Mouse (Mus musculus) lung, adult 18-20 months (tissue): ENCODE measurements at regions not wholly inside any gene's neighbourhood (a gene's known extent, or its start where the extent isn't known, plus 50 kb on each side); places are given as distances from the start of the nearest gene placed in this dataset.

Experiments
- DNase-seq, 2 experiments: peaks; one replicate each; pipeline ENCODE4 v3.0.0; 2022; ENCODE audit warnings: mixed read lengths in 2 of 2

DNA sequence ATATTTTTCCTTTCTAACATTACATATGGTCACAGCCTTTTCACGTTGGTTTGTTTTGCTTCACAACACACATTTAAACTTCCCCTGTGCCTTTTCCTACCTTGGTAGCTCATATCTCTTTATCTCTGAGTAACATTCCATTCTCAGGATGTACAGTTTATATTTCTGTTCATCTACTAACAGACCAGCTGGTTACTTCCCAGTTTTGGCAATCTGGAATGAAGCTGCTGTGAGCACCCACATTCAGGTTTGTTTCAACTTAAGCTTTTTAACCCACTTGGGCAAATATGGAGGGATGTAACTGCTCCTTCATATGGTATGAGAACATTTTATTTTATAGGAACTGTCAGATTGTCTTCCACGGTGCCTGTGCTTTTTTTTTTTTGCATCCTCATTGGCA is 403.2 kb downstream of the Gm826 start:
- DNase-seq, result no peak

DNA sequence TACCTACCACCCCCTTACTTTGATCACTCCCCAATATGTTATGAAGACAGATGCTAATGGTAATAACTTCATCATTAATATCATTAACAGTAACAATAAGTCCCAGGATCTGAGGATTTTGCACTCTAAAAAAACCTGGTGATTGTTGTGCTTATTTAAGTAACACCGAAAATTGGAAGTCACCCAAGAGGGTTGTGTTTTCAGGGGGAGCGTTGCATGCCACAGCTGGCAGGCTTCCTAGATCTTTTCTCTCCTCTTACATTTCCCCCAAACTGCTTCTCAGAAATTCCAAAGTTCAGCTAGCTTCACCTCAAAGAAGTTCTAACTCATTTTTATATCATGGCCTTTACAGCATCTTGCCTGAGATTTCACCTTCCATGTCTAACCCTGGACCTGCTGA is 444.3 kb downstream of the Gm826 start:
- DNase-seq, result no peak

DNA sequence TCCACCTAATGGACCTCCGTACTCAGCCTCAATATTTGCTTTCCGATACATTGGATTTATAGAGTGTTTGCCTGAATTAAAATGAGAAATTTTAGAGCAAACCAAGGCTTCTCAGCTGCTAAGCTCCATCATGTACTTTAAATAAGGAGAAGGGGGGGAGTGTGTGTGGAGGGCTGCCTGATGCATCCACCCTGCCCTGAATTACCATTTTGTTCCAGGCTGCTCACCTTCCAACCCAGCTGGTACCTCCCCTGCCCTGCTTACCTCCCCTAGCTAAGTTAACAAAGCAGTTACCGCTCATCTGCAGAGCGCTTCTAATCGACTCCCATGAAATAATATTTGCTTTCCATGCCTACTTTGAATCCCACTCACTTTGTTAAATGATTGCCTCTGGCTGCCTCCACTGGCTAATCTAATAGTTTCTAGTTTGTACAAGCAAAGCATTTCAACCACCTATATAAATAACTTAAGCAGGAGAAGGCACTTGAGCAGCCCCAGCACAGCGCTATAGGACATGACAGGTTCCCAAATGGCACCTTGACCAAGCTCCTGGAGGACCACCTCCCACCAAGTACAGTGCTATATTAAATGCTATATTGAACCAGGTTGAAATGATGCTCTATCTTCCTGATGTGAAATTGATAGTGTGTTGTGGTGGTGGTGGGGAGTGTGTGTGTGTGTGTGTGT is 449.0 kb downstream of the Gm826 start:
- DNase-seq, result no peak

DNA sequence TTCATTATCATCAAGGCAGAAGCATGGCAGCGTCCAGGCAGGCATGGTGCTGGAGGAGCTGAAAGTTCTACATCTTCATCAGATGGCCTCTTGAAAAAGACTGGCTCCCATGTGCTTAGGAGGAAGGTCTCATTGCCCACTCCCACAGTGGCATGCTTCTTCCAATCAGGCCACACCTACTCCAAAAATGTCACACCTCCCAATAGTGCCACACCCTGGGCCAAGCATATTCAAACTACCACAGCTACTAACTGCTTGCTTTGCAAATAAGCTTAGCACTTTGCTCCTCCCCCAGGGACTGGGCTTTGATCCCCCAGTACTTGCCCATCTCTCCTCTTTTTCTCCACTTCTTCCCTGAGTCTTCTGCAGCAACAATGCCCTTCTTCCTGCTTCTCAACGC is 467.0 kb downstream of the Gm826 start:
- no peak for DNase-seq

DNA sequence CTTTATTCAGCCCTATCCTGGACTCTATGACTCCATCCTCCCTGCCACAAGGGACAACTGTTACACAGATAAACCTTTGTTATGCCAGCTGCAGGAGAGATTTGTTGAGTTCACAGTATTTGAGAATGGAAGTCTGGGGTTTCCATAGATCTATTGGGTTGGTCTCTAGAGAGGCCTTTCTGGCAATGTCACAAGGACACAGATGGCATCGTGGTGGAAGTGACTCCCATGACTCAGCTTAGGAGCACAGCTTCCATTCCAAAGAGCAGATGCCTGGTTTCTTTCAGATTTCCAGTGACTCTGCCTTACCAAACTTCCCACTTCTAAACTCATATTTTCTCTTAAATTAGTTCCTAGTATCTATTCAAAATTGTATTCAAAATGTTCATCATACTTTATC is 467.6 kb downstream of the Gm826 start:
- no peak for DNase-seq

DNA sequence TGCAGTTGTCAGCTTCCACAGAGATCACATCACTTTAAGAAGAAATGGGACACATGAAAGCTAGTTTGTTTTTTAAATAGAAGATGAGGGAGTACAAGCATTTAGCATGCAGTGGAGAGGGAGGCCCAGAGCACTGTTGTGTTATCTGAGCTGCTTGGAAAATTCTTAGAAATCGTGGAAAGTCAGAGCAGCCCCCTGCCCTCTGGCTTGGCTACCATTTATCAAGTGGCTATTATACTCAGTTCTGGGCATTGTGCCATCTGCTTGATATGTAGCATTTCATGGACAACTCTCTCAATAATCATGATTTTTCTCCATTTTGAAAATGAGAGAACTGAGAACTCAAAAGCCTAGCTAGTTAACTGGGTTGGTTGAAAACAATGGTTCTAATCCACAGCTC is 470.8 kb downstream of the Gm826 start:
- no peak for DNase-seq

DNA sequence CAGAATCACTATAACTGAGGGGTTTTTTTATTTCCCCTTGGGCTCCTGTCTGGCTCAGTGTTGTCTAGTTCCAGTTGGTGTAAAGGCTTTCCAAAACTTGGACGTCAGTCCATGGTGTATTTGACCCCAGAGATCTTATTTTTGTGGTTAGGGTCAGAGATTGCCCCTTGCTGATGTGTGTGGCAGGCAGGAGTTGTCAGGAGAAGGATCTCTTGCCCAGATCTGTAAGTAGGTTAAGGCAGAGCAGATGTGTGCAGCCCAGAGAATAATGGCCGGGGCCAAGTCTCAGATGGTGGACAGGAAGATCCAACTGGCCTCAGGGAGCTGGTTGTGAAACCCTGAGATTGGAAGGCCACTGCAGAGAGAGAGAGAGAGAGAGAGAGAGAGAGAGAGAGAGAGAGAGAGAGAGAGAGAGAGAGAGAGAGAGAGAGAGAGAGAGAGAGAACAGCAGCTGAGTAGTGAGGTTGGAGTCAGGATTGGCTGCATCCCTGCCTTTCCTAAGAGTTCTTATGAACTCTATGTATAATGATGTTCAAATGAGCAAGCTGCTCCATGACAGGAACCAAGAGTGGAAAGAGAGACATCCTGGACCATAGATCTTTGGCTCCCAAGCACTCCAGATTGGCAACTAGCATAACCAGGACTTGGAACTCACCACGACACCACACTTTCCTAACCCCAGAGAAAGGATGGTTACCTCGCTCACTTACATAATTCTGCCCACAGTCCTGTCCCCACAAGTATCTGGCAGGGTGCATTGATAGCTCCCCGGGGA is 479.9 kb downstream of the Gm826 start:
- DNase-seq, result peak; percentile 43 to 44

DNA sequence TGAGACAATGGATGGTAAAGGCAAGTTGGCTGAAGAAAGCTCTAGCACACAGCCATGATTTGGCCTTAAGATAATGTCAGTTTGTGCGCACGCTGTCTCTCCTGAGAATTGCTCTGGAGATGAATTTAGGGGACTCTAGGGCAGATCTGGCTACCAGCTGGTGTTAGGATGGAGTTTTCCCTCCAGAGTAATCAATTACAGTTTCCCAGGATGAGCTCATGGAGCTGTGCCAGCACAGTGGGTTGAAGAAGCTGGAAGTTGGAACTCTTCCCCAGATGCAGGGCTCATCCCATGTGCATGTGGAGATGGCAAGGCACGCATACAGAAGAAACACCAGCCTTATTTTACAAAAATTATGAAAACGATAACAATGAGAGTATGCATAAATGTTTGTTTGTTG is 481.0 kb downstream of the Gm826 start:
- DNase-seq, result no peak

DNA sequence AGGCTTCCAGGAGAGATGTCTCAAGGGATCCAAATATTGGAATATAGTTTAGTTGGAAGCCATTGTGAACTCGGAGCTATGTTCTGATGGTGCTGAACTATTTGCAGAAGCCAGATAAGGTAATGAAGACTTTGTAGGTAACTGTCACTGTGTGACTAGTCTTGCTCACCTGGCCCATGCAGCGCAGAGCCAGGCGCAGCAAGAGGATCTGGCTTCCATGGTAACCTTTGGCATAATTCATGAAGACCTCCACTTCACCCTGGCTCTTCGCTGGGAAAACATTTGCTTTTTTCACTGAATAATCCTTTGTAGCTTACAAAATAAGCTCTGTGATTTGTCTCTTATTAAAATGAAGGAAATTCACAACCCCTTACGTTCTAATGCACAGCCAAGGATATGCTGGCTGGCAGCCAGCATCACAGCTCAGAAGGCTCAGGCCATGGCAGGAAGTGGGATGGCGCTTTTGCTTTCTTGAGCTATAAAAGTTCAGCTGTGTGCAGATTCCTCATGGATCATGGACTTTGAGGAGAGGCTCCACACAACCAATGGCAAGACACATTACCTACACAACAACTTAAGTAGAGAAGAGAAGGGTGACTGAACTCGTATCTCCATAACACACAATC is 501.4 kb downstream of the Gm826 start:
- DNase-seq, result no peak

DNA sequence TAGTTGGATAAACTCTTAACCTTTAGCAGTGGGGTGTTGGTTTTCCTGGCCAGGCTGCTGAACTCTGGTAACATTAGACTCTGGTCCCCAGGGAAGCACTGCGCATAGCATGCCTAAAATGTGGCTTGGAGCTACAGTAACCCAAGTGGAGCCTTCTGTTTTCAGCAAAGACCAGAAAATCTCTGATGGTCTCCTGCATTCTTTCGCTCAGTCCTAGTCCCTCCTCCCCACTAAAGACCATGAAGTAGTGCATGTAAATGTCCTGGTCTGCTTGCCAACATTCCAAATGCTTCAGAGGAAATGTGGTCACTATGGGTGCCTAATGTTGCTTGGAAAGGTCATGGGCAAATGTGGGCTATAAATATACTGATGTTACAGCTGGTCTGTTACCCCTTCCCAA is 507.5 kb downstream of the Gm826 start:
- DNase-seq, result no peak

DNA sequence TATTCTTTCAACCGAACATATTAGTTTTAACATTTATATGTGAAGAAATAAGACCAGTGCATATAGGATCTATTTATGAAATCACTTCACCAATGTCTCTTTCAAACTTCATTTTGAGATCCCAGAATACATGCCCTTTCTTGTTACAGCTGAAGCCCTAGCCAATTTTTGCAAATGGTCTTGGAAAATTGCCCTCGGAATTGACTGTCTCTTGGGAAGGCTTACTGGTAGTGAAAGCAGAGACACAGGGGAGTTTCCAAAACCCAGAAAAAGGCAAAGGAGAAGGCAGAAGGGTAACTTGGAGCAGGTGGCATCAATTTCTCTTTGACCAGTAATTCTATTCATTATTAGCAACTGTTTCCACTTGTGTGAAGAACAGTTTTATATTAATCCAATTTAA is 515.4 kb downstream of the Gm826 start:
- no peak for DNase-seq

DNA sequence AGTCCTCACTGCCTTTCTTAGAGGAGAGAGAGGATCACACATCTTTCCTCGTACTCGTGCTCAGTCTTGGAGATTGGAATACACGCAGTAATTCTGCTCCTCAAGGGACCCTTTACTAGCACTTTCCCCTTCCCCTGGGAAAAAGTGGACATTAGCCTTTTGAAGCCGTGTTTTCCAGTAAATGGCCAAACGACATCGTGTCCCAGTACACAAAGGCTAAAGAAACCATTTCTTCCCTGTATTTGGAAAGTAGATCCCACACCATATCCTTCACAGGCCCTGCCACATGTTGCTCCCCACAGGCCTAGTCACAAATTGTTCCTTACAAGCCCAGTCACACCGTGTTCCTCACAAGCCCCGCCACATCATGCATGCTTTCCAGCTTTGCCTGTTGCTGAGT is 517.6 kb downstream of the Gm826 start:
- DNase-seq, result no peak
